Mouse (Mus musculus) myocyte (in vitro differentiated cells): ENCODE measurements around the gene Ap1s1.
A peak's percentile ranks its signal among the peaks of the same experiment; 100 is the strongest.

Experiments used
- CEBPB ChIP-seq: IDR thresholded peaks from 2 replicates; pipeline ENCODE4 v1.6.1; 2011; ENCODE audit warnings: mild to moderate bottlenecking, moderate library complexity; ENCODE audit not compliant: poor library complexity, insufficient read depth, severe bottlenecking
- MAX ChIP-seq: IDR thresholded peaks from one replicate; pipeline ENCODE4 v1.6.1; 2011; ENCODE audit warnings: low read depth, mild to moderate bottlenecking, control low read depth
- POLR2A ChIP-seq: IDR thresholded peaks from one replicate; pipeline ENCODE4 v1.6.1; 2011; ENCODE audit warnings: low read depth, mild to moderate bottlenecking, control low read depth, moderate library complexity; ENCODE audit not compliant: insufficient read length
- SRF ChIP-seq: IDR thresholded peaks from one replicate; pipeline ENCODE4 v1.6.1; 2011; ENCODE audit warnings: low read depth; ENCODE audit not compliant: control insufficient read depth, insufficient read length
- TCF12 ChIP-seq: IDR thresholded peaks from one replicate; pipeline ENCODE4 v1.6.1; 2011; ENCODE audit warnings: mild to moderate bottlenecking, control low read depth; ENCODE audit not compliant: poor library complexity, insufficient read depth, severe bottlenecking
- USF1 ChIP-seq: IDR thresholded peaks from one replicate; pipeline ENCODE4 v1.6.1; 2011; ENCODE audit warnings: low read depth, mild to moderate bottlenecking, control low read depth, moderate library complexity

GRCm38 (mm10) chr5:137031076-137032032, 14.6 kb downstream of the Ap1s1 start:
- TF ChIP-seq MAX: peak; percentile 25
- no peak for TF ChIP-seq USF1
- no peak for TF ChIP-seq POLR2A
- TF ChIP-seq TCF12: no peak
- TF ChIP-seq SRF: no peak
- TF ChIP-seq CEBPB: no peak
